Mouse (Mus musculus) kidney, adult 2 months (tissue): ENCODE results near the gene Slc35f4.

Experiments used
- CTCF ChIP-seq: fragments of 200-500 bp; conservative IDR thresholded peaks from 2 replicates; pipeline ENCODE4 v1.5.1; 2011; ENCODE audit warnings: low read depth, mild to moderate bottlenecking, control low read depth, low read length, moderate library complexity, mixed read lengths; ENCODE audit not compliant: insufficient read depth, insufficient read length
- POLR2A ChIP-seq: fragments of 200-500 bp; IDR thresholded peaks from one replicate; pipeline ENCODE4 v1.6.1; 2011; ENCODE audit warnings: low read depth, low read length, control low read depth

DNA sequence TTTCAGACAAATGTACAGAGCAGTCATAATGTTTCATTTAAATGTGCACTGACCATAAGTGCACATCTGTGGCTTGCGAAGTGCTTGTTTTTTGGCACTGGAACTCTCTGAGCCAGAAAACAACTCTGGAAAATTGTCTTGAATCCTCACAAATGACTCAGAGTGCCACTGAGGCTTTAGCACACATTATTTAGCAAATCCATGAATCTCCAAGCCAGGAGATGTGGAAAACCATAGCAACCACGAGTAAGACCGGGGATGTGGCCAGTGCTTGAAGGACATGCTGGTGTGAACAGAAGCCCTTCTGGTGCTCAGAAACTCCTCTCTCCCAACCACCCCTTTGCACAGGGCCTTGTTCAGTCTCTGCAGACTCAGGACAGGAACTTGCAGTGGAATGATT lies 33.3 kb downstream of the Slc35f4 start:
- no peak for TF ChIP-seq POLR2A
- TF ChIP-seq CTCF = no peak
